Mouse (Mus musculus) limb, embryonic 13.5 days (tissue): ENCODE results near the gene Il16. TPM values are rescaled to one million over a fixed set of nuclear protein-coding genes. Genes with fewer than 3 reads are reported as not detected.
"Not testable (repeated sequence)": the region's sequence is repeated elsewhere in the genome, so short reads cannot be mapped to it uniquely, and the experiment has no call there.

ENCODE experiments used
- ATAC-seq: fragments of 200-750 bp; cut with Nextera tagmentation; 2 replicates; pipeline ENCODE4 v1.8.0; 2017; ENCODE audit warnings: low read depth, moderate number of reproducible peaks, moderate TSS enrichment; ENCODE audit not compliant: low FRiP score
- H3K27ac ChIP-seq: fragments of 300-500 bp; sonication (generic); 2 replicates; pipeline ENCODE4 v1.5.1; 2015; ENCODE audit warnings: inconsistent platforms, mild to moderate bottlenecking, moderate library complexity
- H3K27me3 ChIP-seq: fragments of 300-500 bp; sonication (generic); 2 replicates; pipeline ENCODE4 v1.6.1; 2015; ENCODE audit warnings: mild to moderate bottlenecking, inconsistent platforms
- H3K36me3 ChIP-seq: fragments of 300-500 bp; sonication (generic); 2 replicates; pipeline ENCODE4 v1.6.1; 2015; ENCODE audit warnings: inconsistent platforms, mild to moderate bottlenecking, moderate library complexity
- H3K4me1 ChIP-seq: fragments of 300-500 bp; sonication (generic); 2 replicates; pipeline ENCODE4 v1.6.1; 2015; ENCODE audit warnings: inconsistent platforms
- H3K4me2 ChIP-seq: fragments of 300-500 bp; sonication (generic); replicated peaks from 2 replicates; pipeline ENCODE4 v1.6.1; 2015; ENCODE audit warnings: inconsistent platforms, mild to moderate bottlenecking, moderate library complexity
- H3K4me3 ChIP-seq: fragments of 300-500 bp; sonication (generic); 2 replicates; pipeline ENCODE4 v1.5.1; 2015; ENCODE audit warnings: moderate library complexity, mild to moderate bottlenecking, inconsistent platforms
- H3K9ac ChIP-seq: fragments of 300-500 bp; sonication (generic); 2 replicates; pipeline ENCODE4 v1.6.1; 2015; ENCODE audit warnings: mild to moderate bottlenecking, inconsistent platforms
- H3K9me3 ChIP-seq: fragments of 300-500 bp; sonication (generic); 2 replicates; pipeline ENCODE4 v1.6.1; 2016; ENCODE audit warnings: inconsistent platforms
- WGBS: fragments of 180-500 bp; shearing (Covaris S2); methylation state at CpG from one replicate; pipeline ENCODE4 v1.1.7; 2015; 5-methylcytosine and 5-hydroxymethylcytosine counted together
- polyA plus RNA-seq: library from polyadenylated mRNA; unstranded; fragments of >200 nt; fragmentation: Nextera tagmentation; extraction: Ambion mirVana; gene quantifications from 2 replicates; pipeline ENCODE4 v1.2.1, GENCODE M21; 2015

The Il16 gene
- polyA plus RNA-seq, 1 experiment from 2014 or later: 4.6 TPM

DNA sequence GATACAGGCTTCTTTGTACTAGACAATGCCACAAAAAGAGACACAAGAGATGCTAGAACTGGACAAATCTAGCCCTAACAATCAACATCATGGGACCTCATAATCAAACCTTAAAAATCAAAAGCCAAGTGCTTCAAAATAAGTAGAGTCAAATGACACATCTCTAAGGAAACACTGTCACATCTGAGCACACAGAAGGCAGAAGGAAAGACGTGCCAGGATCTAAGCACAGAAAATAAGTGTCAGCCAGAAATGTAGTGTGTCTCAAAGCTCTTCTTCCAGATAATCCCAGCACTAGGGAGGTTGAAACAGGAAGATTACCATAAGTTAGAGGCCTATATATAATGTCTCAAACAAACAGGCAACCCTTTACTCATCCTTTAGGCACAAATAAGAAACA lies 31.9 kb downstream of the Il16 start:
- H3K36me3 ChIP-seq: peaks cover 10% of the 10 kb centered on the region; the same call in 1 of the 2 replicates
- ATAC-seq: no peak
- no peaks in the 10 kb centered on the region for H3K27me3 ChIP-seq
- 72% methylated on average over 1 of the region's 1 CpGs for WGBS
- no peak overlapping the region for H3K9ac ChIP-seq
- no peak overlapping the region for H3K27ac ChIP-seq
- H3K4me1 ChIP-seq: no peaks in the 10 kb centered on the region
- 0 out of 2 replicates have a peak, but pooled peaks cover 4% of the 10 kb centered on the region for H3K9me3 ChIP-seq
- H3K4me3 ChIP-seq: no peak overlapping the region
- H3K4me2 ChIP-seq: no peak overlapping the region

- not testable (repeated sequence) for H3K9me3 ChIP-seq, H3K4me3 ChIP-seq, H3K4me2 ChIP-seq, H3K9ac ChIP-seq, ATAC-seq, H3K27ac ChIP-seq, H3K27me3 ChIP-seq, H3K36me3 ChIP-seq, H3K4me1 ChIP-seq
- WGBS: 89% methylated on average over 10 of the region's 10 CpGs
These were observed 33.8 kb downstream of the Il16 start for GRCm38 (mm10) chr7:83711676-83712259.

DNA sequence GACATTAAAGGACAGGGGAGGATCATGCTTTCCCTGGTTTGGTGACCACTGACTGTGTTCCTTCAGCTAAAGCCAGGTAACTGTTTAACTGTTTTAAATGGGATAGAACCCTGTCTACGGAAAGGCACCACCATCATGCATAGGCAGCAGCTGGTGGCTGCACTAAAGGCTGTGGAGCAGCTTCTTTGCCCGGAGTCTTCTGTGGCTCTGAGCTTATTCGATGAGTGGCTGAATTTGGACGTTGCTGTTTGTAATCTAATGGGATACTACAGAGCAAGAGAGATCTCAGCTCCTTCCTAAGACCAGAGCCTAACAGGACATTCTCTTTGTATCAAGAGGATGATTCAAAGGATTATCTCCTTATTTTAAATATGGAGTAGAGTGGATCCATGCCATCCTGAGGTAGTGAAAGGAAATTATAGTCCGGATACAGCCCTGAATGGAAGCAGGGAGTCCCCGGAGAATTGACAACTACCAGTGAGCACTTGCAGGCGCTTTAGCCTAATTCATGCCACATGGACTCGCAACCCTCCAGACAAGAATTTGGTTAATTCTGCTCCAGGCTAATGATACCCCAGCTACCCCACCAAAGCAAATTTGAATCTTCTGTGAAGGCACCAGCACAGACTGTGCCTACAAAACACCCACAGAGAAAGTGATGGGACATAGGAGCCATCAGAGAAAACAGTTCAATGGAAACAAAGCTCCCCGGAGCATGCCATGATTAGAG lies 42.3 kb downstream of the Il16 start:
- H3K4me2 ChIP-seq: no peak overlapping the region
- 31% methylated on average over 9 of the region's 9 CpGs for WGBS
- H3K36me3 ChIP-seq: no peaks in the 10 kb centered on the region
- H3K27me3 ChIP-seq: no peaks in the 10 kb centered on the region
- no peak overlapping the region for H3K4me3 ChIP-seq
- no peak for ATAC-seq
- no peak overlapping the region for H3K9ac ChIP-seq
- no peak overlapping the region for H3K27ac ChIP-seq
- H3K9me3 ChIP-seq: no peaks in the 10 kb centered on the region
- peaks cover 21% of the 10 kb centered on the region for H3K4me1 ChIP-seq

- H3K36me3 ChIP-seq: no peaks in the 10 kb centered on the region
- 78% methylated on average over 6 of the region's 6 CpGs for WGBS
- no peak overlapping the region for H3K9ac ChIP-seq
- no peak for ATAC-seq
- H3K27ac ChIP-seq: no peak overlapping the region
- no peak overlapping the region for H3K4me3 ChIP-seq
- peaks cover 21% of the 10 kb centered on the region for H3K4me1 ChIP-seq
- H3K27me3 ChIP-seq: no peaks in the 10 kb centered on the region
- H3K4me2 ChIP-seq: no peak overlapping the region
- H3K9me3 ChIP-seq: no peaks in the 10 kb centered on the region
These were observed 46.3 kb downstream of the Il16 start for GRCm38 (mm10) chr7:83699066-83699745.

DNA sequence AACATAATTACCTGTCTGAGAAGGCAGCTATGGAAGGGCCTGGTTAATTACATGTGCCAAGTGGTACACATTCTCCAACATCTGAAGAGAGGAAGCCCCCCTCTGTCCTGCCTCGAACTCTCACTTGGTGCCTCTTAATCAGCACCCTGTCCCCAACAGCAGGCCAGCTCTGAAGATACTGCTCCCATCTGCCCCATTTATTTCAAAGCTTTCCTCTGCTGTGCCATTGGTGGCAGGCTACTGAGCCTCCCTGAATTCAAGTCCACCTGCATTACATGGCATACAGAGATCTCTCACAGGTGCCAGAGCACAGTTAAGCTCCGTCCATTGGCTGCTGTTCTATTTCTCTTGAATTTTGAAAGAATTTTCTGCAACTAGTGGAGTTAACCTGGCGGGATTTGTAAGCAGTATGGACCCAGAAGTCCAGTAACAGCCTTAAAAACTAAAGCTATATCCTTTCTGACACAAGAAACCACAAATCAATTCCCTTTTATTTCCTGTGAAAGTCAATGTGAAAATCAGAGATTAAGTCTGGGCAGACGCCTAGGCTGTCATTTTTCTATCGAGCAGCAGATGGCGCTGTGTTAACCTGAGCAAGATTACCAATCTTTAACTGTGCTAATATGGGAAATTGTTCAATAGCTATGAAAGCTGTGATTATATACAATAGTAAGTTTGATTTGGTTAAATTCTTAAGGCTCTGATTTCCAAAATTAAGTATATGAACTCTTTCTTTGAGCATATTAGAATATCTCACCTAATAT lies 49.9 kb downstream of the Il16 start:
- H3K9ac ChIP-seq: no peak overlapping the region
- no peak overlapping the region for H3K4me2 ChIP-seq
- H3K9me3 ChIP-seq: no peaks in the 10 kb centered on the region
- H3K4me3 ChIP-seq: no peak overlapping the region
- ATAC-seq: no peak
- H3K27me3 ChIP-seq: no peaks in the 10 kb centered on the region
- 0 out of 2 replicates have a peak, but pooled peaks cover 9% of the 10 kb centered on the region for H3K4me1 ChIP-seq
- no peak overlapping the region for H3K27ac ChIP-seq
- WGBS: 27% methylated on average over 6 of the region's 6 CpGs
- no peaks in the 10 kb centered on the region for H3K36me3 ChIP-seq

- Histone ChIP-seq H3K4me1 (peaks cover 30% of the 10 kb centered on the region), H3K36me3 (no peaks in the 10 kb centered on the region), H3K4me3 (no peak overlapping the region), H3K9ac (no peak overlapping the region), H3K27ac (no peak overlapping the region), H3K4me2 (no peak overlapping the region), H3K9me3 (no peaks in the 10 kb centered on the region), H3K27me3 (no peaks in the 10 kb centered on the region)
- no peak for ATAC-seq
- 36% methylated on average over 6 of the region's 6 CpGs for WGBS
These were observed 62.8 kb downstream of the Il16 start for GRCm38 (mm10) chr7:83682640-83683274.

- ATAC-seq: no peak
- no peak overlapping the region for H3K27ac ChIP-seq
- peaks cover 11% of the 10 kb centered on the region for H3K4me1 ChIP-seq
- no peaks in the 10 kb centered on the region; the same call in 1 of the 2 replicates for H3K9me3 ChIP-seq
- H3K4me2 ChIP-seq: no peak overlapping the region
- H3K27me3 ChIP-seq: no peaks in the 10 kb centered on the region
- whole genome bisulfite sequencing: 91% methylated on average over 4 of the region's 4 CpGs
- peaks cover 4% of the 10 kb centered on the region; the same call in 1 of the 2 replicates for H3K36me3 ChIP-seq
- H3K9ac ChIP-seq: no peak overlapping the region
- H3K4me3 ChIP-seq: no peak overlapping the region
These were observed 67.0 kb downstream of the Il16 start for GRCm38 (mm10) chr7:83678506-83678905.

- no peak overlapping the region for H3K9ac ChIP-seq
- WGBS: 82% methylated on average over 3 of the region's 3 CpGs
These were observed 68.2 kb downstream of the Il16 start for GRCm38 (mm10) chr7:83677296-83677695.

DNA sequence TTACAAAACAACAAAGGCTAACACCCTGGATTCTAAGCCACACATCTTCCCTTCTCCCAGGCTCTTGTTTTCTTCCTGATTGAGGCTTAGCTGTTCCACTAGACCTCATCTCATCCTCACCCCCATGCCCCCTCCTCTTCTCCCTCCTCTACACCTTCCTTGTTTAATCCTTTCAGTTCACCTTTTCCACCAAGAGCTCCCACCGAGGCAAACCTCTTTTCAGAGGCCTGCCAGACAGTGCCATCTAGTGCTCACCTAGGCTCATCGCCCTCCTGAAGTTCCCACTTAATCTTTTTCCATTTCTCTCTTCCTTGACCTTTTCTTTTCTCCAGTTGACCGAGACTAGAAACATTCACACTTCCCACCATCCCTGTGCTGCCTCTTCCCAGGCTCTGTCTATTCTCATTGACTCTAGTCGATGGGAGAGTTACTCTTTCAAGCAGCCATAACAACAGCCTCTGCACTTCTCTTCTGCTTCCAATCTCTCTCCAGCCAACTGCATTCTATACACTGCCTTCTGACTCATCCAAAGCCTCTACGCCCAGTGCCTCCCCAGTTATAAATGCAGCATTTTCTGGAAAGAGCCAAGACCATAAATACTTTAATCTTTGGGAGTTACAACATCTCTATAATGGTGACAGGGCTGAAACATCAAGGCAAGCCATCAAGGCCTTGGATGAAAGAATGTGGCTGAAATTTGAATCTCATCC lies 69.8 kb downstream of the Il16 start:
- Histone ChIP-seq H3K36me3 (peaks cover 4% of the 10 kb centered on the region; the same call in 1 of the 2 replicates), H3K27ac (no peak overlapping the region), H3K4me2 (no peak overlapping the region), H3K4me3 (no peak overlapping the region), H3K9me3 (no peaks in the 10 kb centered on the region; the same call in 1 of the 2 replicates), H3K9ac (no peak overlapping the region), H3K27me3 (no peaks in the 10 kb centered on the region), H3K4me1 (no peaks in the 10 kb centered on the region)
- no peak for ATAC-seq
- WGBS: 35% methylated on average over 5 of the region's 5 CpGs

More at GRCm38 (mm10) chr7:83677296-83677695, 68.2 kb downstream of the Il16 start:
- no peaks in the 10 kb centered on the region for H3K27me3 ChIP-seq
- no peak overlapping the region for H3K4me3 ChIP-seq
- no peak for ATAC-seq
- no peaks in the 10 kb centered on the region; the same call in 1 of the 2 replicates for H3K9me3 ChIP-seq
- H3K4me1 ChIP-seq: no peaks in the 10 kb centered on the region
- H3K36me3 ChIP-seq: peaks cover 4% of the 10 kb centered on the region; the same call in 1 of the 2 replicates
- no peak overlapping the region for H3K27ac ChIP-seq
- H3K4me2 ChIP-seq: no peak overlapping the region

GRCm38 (mm10) chr7:83671573-83671972 lies 74.0 kb downstream of the Il16 start:
- Histone ChIP-seq H3K4me1 (no peaks in the 10 kb centered on the region), H3K27ac (no peak overlapping the region), H3K9ac (no peak overlapping the region), H3K9me3 (no peaks in the 10 kb centered on the region; the same call in 1 of the 2 replicates), H3K4me3 (no peak overlapping the region), H3K4me2 (no peak overlapping the region), H3K36me3 (peaks cover 4% of the 10 kb centered on the region; the same call in 1 of the 2 replicates), H3K27me3 (no peaks in the 10 kb centered on the region)
- 86% methylated on average over 6 of the region's 6 CpGs for WGBS
- no peak for ATAC-seq

GRCm38 (mm10) chr7:83668724-83669123 lies 76.8 kb downstream of the Il16 start:
- no peaks in the 10 kb centered on the region for H3K36me3 ChIP-seq
- no peak overlapping the region for H3K27ac ChIP-seq
- no peak overlapping the region for H3K9ac ChIP-seq
- no peaks in the 10 kb centered on the region for H3K9me3 ChIP-seq
- WGBS: 13% methylated on average over 1 of the region's 1 CpGs
- H3K4me3 ChIP-seq: no peak overlapping the region
- no peaks in the 10 kb centered on the region for H3K27me3 ChIP-seq
- no peak for ATAC-seq
- no peaks in the 10 kb centered on the region for H3K4me1 ChIP-seq
- H3K4me2 ChIP-seq: no peak overlapping the region
